8 mouse cellular contexts compared by ENCODE assay signal in the genomic region with DNA sequence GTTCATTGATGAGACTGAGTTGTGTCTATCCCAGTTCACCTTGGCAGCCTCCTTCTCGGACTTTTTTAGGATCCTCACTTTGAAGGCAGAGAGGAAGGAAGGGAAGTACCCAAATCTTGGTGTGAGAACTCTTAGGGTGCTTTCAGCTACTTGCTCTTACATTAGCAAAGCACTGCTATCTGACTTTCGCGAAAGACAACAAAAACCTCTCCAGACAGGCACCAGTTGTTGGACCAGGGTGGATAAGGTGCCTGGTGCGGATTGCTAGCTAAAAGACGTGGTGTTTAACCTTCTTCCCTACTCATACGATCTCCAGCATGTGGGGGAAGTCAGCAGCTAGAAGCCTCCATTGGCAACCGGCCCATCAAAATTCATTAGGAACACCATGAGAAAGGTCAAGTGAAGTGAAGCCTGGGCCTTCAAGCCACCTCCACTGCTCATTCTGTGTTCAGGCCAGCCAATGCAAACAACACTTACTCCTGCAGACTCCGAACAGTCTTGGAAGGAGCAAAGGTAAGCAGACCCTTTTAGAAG.
DNase-seq lines count a peak whose midpoint lies in the region; ATAC-seq and TF ChIP-seq lines count a peak whose summit lies in the region.

No protein-coding gene starts in this region.

- 31% methylated on average over 8 of the region's 8 CpGs for WGBS in lung, embryonic 16.5 days
- 40% methylated on average over 8 of the region's 8 CpGs for WGBS in lung, adult 2 months
- 42% methylated on average over 8 of the region's 8 CpGs for WGBS in embryonic facial prominence, embryonic 12.5 days
- WGBS in midbrain, embryonic 10.5 days, result 48% methylated on average over 8 of the region's 8 CpGs

- no peak for DNase-seq in lung, adult 2 months
- DNase-seq in kidney, adult 11 months, result peak; percentile 65
- peak; percentile 16 for DNase-seq in midbrain, embryonic 10.5 days (ENCODE audit: low spot score)
- DNase-seq in right cerebral cortex, postnatal 36 days (ENCODE audit: low spot score in 2 of 2), result no peak
- no peak for DNase-seq in gastrocnemius, postnatal 4 days (ENCODE audit: low spot score in 2 of 2)
- no peak for DNase-seq in embryo, embryonic 11 days

- no peaks in the 10 kb centered on the region for H3K9me3 ChIP-seq in lung, embryonic 16.5 days (ENCODE audit: control insufficient read depth, low read length)
- H3K9me3 ChIP-seq in embryonic facial prominence, embryonic 12.5 days, result no peaks in the 10 kb centered on the region
- H3K9me3 ChIP-seq in midbrain, embryonic 10.5 days (replicated peaks), result no peaks in the 10 kb centered on the region

- no peaks in the 10 kb centered on the region for H3K4me1 ChIP-seq in lung, embryonic 16.5 days (replicated peaks; ENCODE audit: control insufficient read depth, insufficient read depth, low read length)
- H3K4me1 ChIP-seq in lung, adult 2 months (ENCODE audit: control insufficient read depth, insufficient read depth, low read length), result peaks cover 4% of the 10 kb centered on the region; the same call in 1 of the 2 replicates
- H3K4me1 ChIP-seq in embryonic facial prominence, embryonic 12.5 days, result no peaks in the 10 kb centered on the region
- peaks cover 19% of the 10 kb centered on the region for H3K4me1 ChIP-seq in midbrain, embryonic 10.5 days

- H3K4me3 ChIP-seq in lung, embryonic 16.5 days (ENCODE audit: low read length), result peak overlapping the region; percentile 78
- H3K4me3 ChIP-seq in lung, adult 2 months (replicated peaks; ENCODE audit: extremely low read depth, low read depth, low read length), result no peak overlapping the region
- peak overlapping the region; percentile 84 for H3K4me3 ChIP-seq in embryonic facial prominence, embryonic 12.5 days
- H3K4me3 ChIP-seq in midbrain, embryonic 10.5 days, result peak overlapping the region; percentile 78

- TF ChIP-seq POLR2A in lung, adult 2 months (IDR thresholded peaks at IDR 0.05; ENCODE audit: borderline replicate concordance, extremely low read depth, low read depth, low read length), result no peak

- H3K27me3 ChIP-seq in lung, embryonic 16.5 days (ENCODE audit: control insufficient read depth, insufficient read depth, low read depth, low read length), result peaks cover 3% of the 10 kb centered on the region; the same call in 1 of the 2 replicates
- H3K27me3 ChIP-seq in embryonic facial prominence, embryonic 12.5 days, result no peaks in the 10 kb centered on the region
- peaks cover 14% of the 10 kb centered on the region for H3K27me3 ChIP-seq in midbrain, embryonic 10.5 days (ENCODE audit: low read depth, poor library complexity, severe bottlenecking)

- no peaks in the 10 kb centered on the region for H3K36me3 ChIP-seq in lung, embryonic 16.5 days (ENCODE audit: control insufficient read depth, insufficient read depth, low read length)
- no peaks in the 10 kb centered on the region for H3K36me3 ChIP-seq in embryonic facial prominence, embryonic 12.5 days
- H3K36me3 ChIP-seq in midbrain, embryonic 10.5 days, result no peaks in the 10 kb centered on the region

- no peak for TF ChIP-seq CTCF in lung, adult 2 months (IDR thresholded peaks at IDR 0.05; ENCODE audit: insufficient read depth, low read length)

- ATAC-seq in lung, embryonic 16.5 days (ENCODE audit: low read depth), result no peak
- no peak for ATAC-seq in embryonic facial prominence, embryonic 12.5 days (ENCODE audit: insufficient number of reproducible peaks, insufficient read depth, low FRiP score, low TSS enrichment)

- no peak overlapping the region for H3K9ac ChIP-seq in lung, embryonic 16.5 days (ENCODE audit: low read length)
- H3K9ac ChIP-seq in embryonic facial prominence, embryonic 12.5 days, result no peak overlapping the region

- 0 out of 2 replicates have a peak overlapping the region, but pooled peaks have one; percentile 17 for H3K27ac ChIP-seq in lung, embryonic 16.5 days (ENCODE audit: low read length)
- H3K27ac ChIP-seq in embryonic facial prominence, embryonic 12.5 days, result peak overlapping the region; percentile 63
- H3K27ac ChIP-seq in midbrain, embryonic 10.5 days (replicated peaks), result peak overlapping the region; percentile 95

- peak overlapping the region; percentile 90 for H3K4me2 ChIP-seq in lung, embryonic 16.5 days (ENCODE audit: low read depth, low read length)
- peak overlapping the region; percentile 59 for H3K4me2 ChIP-seq in embryonic facial prominence, embryonic 12.5 days (replicated peaks)

Comparison
In these comparisons a context has a peak if more than half of its experiments do, and no peak if none do; other contexts are left out.
1. H3K27ac ChIP-seq: peak in every context shown above with its lines; median percentile 95 in midbrain, embryonic 10.5 days; 63 in embryonic facial prominence, embryonic 12.5 days; 17 in lung, embryonic 16.5 days.
2. DNase-seq: peak in kidney, adult 11 months (single experiment) and midbrain, embryonic 10.5 days (single experiment); none in lung, adult 2 months (single experiment), right cerebral cortex, postnatal 36 days (0 of 2), gastrocnemius, postnatal 4 days (0 of 2) and embryo, embryonic 11 days (single experiment).